Mouse (Mus musculus): Measurements from ENCODE around the gene Creb3l1.

DNA sequence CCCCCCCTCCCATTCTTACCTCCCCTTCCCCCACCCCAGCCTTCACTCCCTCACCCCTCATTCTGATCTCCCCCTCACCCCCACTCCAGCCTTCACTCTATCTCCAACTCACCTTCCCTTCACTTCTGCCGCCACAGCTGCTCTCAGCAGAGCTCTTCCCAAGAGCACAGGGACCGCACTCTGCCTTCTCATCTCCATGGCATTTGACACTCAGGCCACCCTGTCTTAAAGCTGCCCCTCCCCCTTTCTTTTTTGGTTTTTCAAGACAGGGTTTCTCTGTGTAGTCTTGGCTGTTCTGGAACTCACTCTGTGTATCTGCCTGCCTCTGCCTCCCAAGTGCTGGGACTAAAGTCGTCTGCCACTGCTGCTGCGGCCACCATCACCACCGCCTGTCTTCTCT is 43.5 kb downstream of the Creb3l1 start:
- TF ChIP-seq EP300 (IDR thresholded peaks at IDR 0.05; ENCODE audit: low read depth): no peak
- TF ChIP-seq CTCF (IDR thresholded peaks at IDR 0.05; ENCODE audit: low read depth): no peak

All from heart, postnatal 0 days (tissue).